Mouse (Mus musculus): ENCODE results near the gene Bicd2.

Bicd2 gene

GRCm38 (mm10) chr13:49326246-49327206, 14.9 kb upstream of the Bicd2 start:
- peak; percentile 36 to 52 for DNase-seq

GRCm38 (mm10) chr13:49328101-49328500, 13.3 kb upstream of the Bicd2 start:
- DNase-seq = no peak

GRCm38 (mm10) chr13:49333250-49333649, 8.1 kb upstream of the Bicd2 start:
- DNase-seq = no peak

GRCm38 (mm10) chr13:49335077-49335982, 6.1 kb upstream of the Bicd2 start:
- DNase-seq = no peak

GRCm38 (mm10) chr13:49338893-49339546, 2.4 kb upstream of the Bicd2 start:
- no peak for DNase-seq

- no peak for DNase-seq
Measured at GRCm38 (mm10) chr13:49341831-49342722, 692 bp downstream of the Bicd2 start.

- no peak for DNase-seq
Measured at GRCm38 (mm10) chr13:49342723-49343100, 1.3 kb downstream of the Bicd2 start.

GRCm38 (mm10) chr13:49344567-49344966, 3.2 kb downstream of the Bicd2 start:
- DNase-seq = no peak

GRCm38 (mm10) chr13:49345476-49345875, 4.1 kb downstream of the Bicd2 start:
- no peak for DNase-seq

- DNase-seq = no peak
Measured at GRCm38 (mm10) chr13:49348522-49348921, 7.1 kb downstream of the Bicd2 start.

GRCm38 (mm10) chr13:49349335-49349734, 8.0 kb downstream of the Bicd2 start:
- peak in 1 of 2 experiments; percentile 39 for DNase-seq

GRCm38 (mm10) chr13:49349836-49350505, 8.6 kb downstream of the Bicd2 start:
- DNase-seq = no peak

GRCm38 (mm10) chr13:49352581-49353159, 11.3 kb downstream of the Bicd2 start:
- no peak for DNase-seq

- DNase-seq = no peak
Measured at GRCm38 (mm10) chr13:49353422-49353821, 12.0 kb downstream of the Bicd2 start.

GRCm38 (mm10) chr13:49353991-49354507, 12.7 kb downstream of the Bicd2 start:
- DNase-seq = no peak

- no peak for DNase-seq
Measured at GRCm38 (mm10) chr13:49355461-49356061, 14.2 kb downstream of the Bicd2 start.

- DNase-seq = no peak
Measured at GRCm38 (mm10) chr13:49356090-49356489, 14.7 kb downstream of the Bicd2 start.

- DNase-seq = no peak
Measured at GRCm38 (mm10) chr13:49357367-49358026, 16.1 kb downstream of the Bicd2 start.

- no peak for DNase-seq
Measured at GRCm38 (mm10) chr13:49358184-49358583, 16.8 kb downstream of the Bicd2 start.

Measured in thymus, postnatal 36 days (tissue).